Mouse (Mus musculus): ENCODE results near the gene 4930503B20Rik.

4930503B20Rik gene

DNA sequence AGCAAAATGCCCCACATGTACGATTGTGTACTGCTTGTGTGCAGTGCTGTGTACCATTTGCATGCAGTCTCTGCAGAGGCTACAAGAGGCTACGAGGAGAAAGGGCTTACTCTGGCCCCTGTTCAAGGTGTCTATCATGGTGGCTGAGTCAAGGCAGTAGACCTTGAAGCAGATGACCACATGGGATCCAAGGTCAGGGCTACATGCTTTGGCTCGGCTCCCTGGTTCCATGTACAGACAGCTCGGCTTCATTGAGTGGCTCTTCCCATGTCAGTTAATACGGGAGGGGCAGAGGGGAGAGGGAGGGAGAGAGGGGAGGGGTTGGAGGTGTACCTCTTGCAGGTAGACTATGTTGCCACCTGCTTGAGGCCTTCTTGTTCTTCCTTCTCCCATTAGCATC, 1.3 kb upstream of the 4930503B20Rik start:
- DNase-seq (ENCODE audit: low spot score) = no peak

DNA sequence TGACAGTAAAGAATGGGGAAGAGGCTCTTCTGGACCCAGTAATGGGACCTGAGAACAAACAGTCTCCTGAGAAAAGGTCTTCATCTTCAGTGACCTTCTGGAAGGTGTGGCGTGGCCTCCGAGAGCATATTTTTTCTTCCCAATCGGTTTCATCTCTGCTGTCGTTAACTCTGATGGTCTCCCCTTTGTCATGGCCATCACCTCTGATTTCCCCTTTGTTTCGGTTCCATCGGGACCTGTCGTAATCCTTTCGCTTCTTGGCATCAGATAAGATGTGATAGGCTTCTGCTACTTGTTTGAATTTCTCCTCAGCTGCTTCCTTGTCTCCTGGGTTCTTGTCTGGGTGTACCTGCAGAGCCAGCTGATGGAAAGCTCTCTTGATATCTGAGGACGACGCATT, 401 bp downstream of the 4930503B20Rik start:
- DNase-seq (ENCODE audit: low spot score) = no peak

GRCm38 (mm10) chr3:146649311-146649894, 1.7 kb downstream of the 4930503B20Rik start:
- DNase-seq (ENCODE audit: low spot score) = no peak

- DNase-seq (ENCODE audit: low spot score) = no peak
Measured at GRCm38 (mm10) chr3:146641818-146642427, 9.2 kb downstream of the 4930503B20Rik start.

GRCm38 (mm10) chr3:146632506-146632905, 18.6 kb downstream of the 4930503B20Rik start:
- DNase-seq (ENCODE audit: low spot score) = no peak

DNA sequence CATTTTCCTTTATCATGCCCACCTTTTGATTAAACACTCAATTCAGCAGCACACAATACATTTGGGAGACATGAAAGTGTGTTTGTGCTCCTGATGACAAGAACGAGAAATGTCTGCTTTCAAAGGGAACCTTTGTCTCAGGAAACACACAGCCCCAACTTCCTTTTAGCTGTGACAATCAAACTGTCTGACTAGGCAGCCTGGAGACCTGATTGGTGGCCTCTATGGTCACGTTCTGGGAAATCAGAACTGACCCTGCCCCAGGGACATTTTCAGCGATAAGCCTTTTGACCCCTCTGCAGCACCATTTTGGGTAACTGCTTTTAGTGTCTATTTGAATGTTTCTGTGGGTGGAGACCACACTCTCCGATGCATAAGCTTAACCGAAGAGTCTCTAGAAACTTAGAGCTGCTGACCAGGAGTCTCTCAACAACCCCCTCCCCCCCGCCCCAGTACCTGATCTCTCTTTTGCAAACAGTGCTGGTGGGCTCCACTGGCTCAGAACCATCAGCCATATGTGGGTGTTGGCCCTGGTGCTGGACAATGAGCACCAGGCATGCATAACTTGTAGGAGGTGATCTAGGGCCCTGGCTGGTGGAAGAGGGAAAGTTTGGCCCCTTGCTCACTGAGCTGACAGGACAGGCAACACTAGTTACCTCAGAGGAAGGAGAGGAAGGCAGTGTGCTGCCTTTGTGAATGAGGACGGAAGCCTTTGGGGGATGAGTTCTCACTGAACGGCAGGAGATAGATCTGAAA, 22.7 kb downstream of the 4930503B20Rik start:
- DNase-seq (ENCODE audit: low spot score) = no peak

GRCm38 (mm10) chr3:146625766-146626165, 25.4 kb downstream of the 4930503B20Rik start:
- DNase-seq (ENCODE audit: low spot score) = no peak

GRCm38 (mm10) chr3:146621966-146622365, 29.2 kb downstream of the 4930503B20Rik start:
- no peak for DNase-seq (ENCODE audit: low spot score)

DNA sequence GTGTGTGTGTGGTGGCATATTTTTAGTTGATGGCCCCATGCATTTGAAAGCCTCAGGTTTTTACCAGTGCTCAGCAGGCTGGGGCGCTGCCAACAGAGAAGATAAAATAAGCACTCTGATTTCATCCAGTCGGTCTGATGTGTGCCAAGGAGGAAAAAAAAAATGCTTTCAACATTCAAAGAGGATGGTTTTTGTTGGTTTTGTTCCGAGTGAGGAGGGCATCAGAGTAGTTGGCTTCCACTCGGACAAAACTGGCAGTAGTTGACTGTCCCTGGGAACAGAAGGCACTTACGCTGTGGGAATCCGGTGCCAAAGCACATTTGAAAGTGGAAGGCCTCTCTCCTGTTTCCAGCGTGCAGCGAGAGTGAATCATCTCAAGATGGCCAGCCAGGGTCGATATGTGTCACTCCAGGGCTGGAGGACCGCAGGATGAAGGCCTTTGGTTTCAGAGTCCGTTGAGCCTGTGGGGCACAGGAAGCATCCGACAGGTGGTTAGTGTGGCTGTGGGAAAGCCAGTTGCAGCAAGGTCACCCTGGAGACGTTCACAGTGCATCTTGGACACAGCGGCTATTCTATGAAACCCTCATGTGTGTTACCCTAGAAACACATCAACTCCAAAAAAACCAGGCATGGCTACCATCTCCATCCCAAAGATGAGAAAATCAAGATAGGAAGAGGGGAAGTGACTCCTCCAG, 30.4 kb downstream of the 4930503B20Rik start:
- peak; percentile 14 for DNase-seq (ENCODE audit: low spot score)

DNA sequence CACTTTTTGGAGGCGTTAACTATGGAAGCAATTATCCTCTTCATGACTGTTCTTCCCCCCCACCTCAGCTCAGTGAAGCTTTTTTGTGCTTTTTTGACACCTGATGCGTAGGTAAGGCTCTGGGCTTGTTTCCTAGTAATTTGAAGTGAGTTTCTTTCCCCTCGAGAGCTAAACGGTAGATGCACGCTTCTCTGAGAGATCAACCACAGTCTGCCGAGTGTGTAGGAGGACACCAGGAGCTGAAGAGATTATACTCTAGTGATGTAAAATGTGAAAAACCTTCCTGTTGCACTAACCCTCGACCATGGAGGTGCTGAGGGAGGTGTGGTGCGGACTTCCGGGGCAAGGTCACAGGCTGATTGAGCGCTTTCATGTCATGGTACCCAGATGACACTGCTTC, 31.0 kb downstream of the 4930503B20Rik start:
- no peak for DNase-seq (ENCODE audit: low spot score)

DNA sequence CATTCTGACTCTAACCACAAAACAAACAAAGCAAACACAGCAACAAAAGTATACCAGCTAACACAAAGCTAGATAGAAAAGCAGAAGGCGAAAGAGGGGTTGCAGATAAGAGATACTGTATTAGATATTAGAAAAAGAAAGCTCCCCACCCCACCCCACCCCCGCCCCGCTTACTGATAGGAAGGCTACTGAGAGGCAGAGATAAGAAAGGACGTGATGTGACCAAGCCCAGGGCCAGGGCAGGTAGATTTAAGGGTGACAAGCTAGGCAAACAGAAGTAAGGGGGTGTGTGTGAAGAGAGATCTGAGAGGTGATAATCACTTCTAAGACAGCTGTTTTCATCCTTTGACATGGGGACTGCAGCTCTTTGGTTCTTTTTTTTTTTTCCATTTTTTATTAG, 32.8 kb downstream of the 4930503B20Rik start:
- no peak for DNase-seq (ENCODE audit: low spot score)

DNA sequence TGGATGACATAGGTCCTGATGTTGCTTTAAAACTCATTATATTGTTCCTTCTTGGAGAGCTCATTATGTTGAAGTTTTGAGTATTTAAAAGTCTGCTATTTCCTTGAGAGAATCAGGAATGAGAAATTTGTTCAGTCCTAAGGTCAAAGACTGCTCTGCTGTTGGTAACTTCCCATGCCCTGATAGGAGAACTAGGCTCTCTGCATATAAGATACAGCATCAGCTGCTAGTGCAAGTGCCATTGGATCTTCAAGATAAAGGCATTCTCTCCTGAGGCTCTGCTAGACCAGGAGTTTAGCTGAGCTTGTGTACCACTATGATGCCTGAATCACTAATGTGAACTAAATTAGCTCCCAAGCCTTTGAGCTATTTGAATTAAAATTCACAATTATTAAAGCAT, 33.2 kb downstream of the 4930503B20Rik start:
- DNase-seq (ENCODE audit: low spot score) = no peak

- DNase-seq (ENCODE audit: low spot score) = peak; percentile 16
Measured at GRCm38 (mm10) chr3:146616533-146617283, 34.4 kb downstream of the 4930503B20Rik start.

DNA sequence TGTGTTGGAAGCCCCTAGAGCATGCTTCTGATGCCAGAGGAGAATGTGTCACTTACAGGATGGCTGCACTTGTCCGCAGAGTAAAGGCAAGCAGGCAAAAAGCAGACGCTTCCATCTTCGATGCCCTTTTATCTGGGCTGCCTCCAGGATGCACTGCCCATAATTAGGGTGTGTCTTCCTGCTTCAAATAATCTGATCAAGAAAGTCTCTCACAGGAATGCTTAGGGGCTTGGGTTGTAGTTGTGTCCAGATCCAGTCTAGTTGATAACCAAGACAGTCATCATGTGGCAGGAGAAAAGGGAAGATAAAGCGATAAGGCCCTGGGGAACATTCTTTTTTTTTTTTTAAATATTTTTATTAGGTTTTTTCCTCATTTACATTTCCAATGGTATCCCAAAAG, 35.6 kb downstream of the 4930503B20Rik start, which contains the start of gene Dnase2b:
Gene Dnase2b (minus strand): TSS at position 101 of the 400 bp plus-strand sequence.
- no peak for DNase-seq (ENCODE audit: low spot score)

DNA sequence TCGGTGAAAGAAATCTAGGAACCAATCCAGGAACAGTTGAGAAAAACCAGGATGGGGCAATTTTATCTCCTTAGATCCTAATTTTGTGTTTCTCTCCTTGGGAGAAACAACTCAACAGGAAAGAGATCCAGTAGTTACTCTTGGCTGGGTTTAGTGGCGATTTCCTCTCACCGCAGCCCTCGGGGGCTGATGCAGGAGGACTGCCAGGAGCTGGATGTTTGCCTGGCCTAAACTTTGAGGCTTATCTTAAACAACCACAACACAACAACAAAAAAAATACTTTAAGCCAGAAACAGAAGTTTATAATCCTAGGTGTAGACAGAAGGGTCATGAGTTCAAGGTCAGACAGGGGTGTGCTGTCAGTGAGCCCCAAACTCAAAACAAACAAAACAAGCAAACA, 39.3 kb downstream of the 4930503B20Rik start:
- DNase-seq (ENCODE audit: low spot score) = no peak

- no peak for DNase-seq (ENCODE audit: low spot score)
Measured at GRCm38 (mm10) chr3:146611261-146611660, 39.9 kb downstream of the 4930503B20Rik start.

DNA sequence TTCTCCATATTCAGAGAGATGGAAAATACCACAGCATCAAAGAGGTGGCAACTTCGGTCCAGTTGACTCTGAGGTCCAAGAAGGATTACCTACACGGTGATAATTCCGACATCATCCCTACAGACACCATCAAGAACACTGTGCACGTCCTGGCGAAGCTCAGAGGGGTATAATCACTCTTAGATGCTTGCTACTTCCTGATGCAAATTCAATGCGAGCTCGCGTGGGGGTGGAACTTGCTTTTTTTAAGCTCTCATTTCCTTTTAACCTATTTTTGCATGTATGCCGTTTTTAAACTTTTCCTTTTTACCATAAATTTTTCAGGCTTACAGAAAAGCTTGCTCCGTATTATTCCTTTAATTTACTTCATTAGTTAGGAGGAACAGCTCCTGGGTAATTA, 40.8 kb downstream of the 4930503B20Rik start:
- DNase-seq (ENCODE audit: low spot score) = no peak

DNA sequence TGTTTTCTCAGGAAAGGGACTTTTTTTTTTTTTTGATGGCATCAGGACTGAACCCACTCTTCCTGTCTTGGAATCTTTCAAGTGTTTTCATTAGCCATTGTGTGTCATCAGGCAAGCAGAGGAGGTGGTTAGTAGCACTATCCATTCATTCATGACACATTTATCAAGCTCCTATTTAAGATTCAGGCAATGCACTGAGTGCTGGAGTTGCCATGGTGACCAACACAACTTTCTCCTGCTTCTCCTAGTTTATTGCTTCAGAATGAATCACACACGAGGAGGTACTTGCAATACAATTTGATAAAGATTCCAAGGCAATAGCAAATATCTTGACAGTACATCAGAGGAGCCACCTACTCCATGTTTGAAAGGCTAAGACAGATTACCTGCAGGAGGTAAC, 43.7 kb downstream of the 4930503B20Rik start:
- DNase-seq (ENCODE audit: low spot score) = no peak

DNA sequence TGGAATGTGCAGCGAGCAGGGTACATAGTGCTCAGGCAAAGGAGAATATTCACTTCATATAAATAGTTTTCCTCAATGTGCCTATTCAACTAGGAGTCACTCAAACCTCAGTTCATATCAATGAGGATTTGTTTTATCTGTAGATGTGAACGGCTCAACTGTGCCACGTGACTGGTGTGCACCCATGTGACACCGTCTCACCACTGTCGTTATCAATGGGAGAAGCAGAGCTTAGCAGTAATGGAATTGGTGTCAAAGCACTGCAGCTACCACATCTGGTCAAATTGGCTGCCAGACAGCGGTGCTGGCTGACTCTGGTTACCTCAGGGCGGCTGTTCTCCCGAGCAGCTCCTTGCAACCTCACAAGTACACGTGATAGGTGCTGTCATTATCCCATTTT, 46.5 kb downstream of the 4930503B20Rik start:
- DNase-seq (ENCODE audit: low spot score) = no peak

DNA sequence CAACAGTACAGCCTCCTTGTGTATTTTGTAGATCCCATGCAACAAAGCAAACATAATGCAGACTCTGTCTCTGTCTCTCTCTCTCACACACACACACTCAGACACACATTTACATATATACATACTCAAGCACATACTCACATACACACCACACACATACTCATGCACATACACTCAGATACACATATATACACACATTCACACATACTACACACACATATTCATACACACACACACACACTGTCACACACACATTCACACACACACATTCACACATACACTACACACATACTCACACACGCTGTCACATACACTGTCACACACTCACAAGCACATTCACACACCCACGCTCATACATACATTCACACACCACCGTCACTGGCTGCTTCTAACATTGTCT, 48.6 kb downstream of the 4930503B20Rik start:
- no peak for DNase-seq (ENCODE audit: low spot score)

- DNase-seq (ENCODE audit: low spot score) = no peak
Measured at GRCm38 (mm10) chr3:146601205-146601604, 49.9 kb downstream of the 4930503B20Rik start.

All from testis, postnatal 14 days (tissue).